Mouse (Mus musculus) heart, adult 2 months (tissue): ENCODE data around the gene Hoxc9.

Source experiments
- CTCF ChIP-seq: fragments of 200-600 bp; IDR thresholded peaks from 2 replicates; pipeline ENCODE4 v1.8.1; 2022; ENCODE audit warnings: antibody characterized with exemption, mild to moderate bottlenecking, moderate library complexity
- EP300 ChIP-seq: fragments of 200-500 bp; IDR thresholded peaks from 2 replicates; pipeline ENCODE4 v1.6.1; 2011; ENCODE audit warnings: low read depth, low read length, control low read depth; ENCODE audit not compliant: insufficient read depth
- POLR2A ChIP-seq: fragments of 200-500 bp; IDR thresholded peaks from 2 replicates; pipeline ENCODE4 v1.6.1; 2011; ENCODE audit warnings: mild to moderate bottlenecking, low read depth, low read length, control low read depth; ENCODE audit not compliant: insufficient read depth

DNA sequence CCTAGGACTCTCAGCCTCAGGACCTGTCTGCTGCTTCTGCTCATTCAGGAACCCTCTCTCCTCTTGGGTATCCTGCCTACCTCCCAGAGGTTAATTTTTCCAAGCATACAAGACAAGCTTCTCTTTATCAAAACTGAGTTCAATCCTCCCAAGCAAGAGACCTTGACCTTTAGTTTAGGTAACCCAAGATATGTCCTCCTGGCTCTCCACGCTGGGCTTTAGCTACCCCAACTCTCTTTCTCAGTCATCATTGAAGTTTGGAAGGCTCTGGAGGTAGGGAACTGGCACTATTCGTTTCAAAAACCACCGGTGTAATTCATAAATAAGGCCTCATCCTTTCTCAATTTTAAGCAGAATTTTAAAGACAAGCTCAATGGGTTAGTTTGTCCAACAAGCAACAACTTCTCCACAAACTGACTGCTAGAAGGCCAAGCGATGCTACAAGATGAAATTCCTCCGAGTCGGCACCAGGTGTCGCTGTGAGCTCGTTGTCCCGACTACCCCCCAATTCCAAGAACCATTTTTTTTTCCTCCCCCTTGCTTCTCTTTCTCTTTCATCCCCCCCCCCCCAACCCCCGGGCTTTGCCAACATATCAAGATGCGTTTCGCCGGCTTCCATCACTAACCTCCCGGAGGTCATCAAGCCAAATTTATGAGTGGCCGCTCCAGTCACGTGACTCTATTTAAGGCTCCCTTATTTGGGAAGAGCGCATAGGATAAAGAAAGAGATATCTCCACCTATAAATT lies 37.2 kb downstream of the Hoxc9 start:
- TF ChIP-seq POLR2A (no peak), CTCF (peak; percentile 82), EP300 (no peak)
